Mouse (Mus musculus): ENCODE measurements at regions not wholly inside any gene's neighbourhood (a gene's known extent, or its start where the extent isn't known, plus 50 kb on each side); places are given as distances from the start of the nearest gene placed in this dataset.

GRCm38 (mm10) chr14:99778477-99778876 is 480.0 kb downstream of the Klf5 start:
- H3K9me3 ChIP-seq (replicated peaks; ENCODE audit: control insufficient read depth, low read length): no peaks in the 10 kb centered on the region
- peak; percentile 44 for ATAC-seq (ENCODE audit: insufficient read depth, low read depth)

GRCm38 (mm10) chr14:99778957-99779356 is 480.5 kb downstream of the Klf5 start:
- DNase-seq (ENCODE audit: low spot score) (no peak), ATAC-seq (ENCODE audit: insufficient read depth, low read depth) (no peak)
- Histone ChIP-seq H3K36me3 (replicated peaks; ENCODE audit: control insufficient read depth, insufficient read depth, low read length) (no peaks in the 10 kb centered on the region), H3K27ac (ENCODE audit: low read depth) (no peak overlapping the region), H3K27me3 (ENCODE audit: control insufficient read depth, insufficient read depth, low read length) (no peaks in the 10 kb centered on the region), H3K9me3 (replicated peaks; ENCODE audit: control insufficient read depth, low read length) (no peaks in the 10 kb centered on the region), H3K4me2 (ENCODE audit: low read depth, low read length) (no peak overlapping the region), H3K9ac (replicated peaks; ENCODE audit: low read depth, low read length) (no peak overlapping the region), H3K4me1 (ENCODE audit: control insufficient read depth, insufficient read depth) (no peaks in the 10 kb centered on the region), H3K4me3 (ENCODE audit: low read depth, low read length) (no peak overlapping the region)
- 57% methylated on average over 4 of the region's 4 CpGs for WGBS
- no peak for TF ChIP-seq EP300 (IDR thresholded peaks at IDR 0.05; ENCODE audit: low read depth)
- no peak for TF ChIP-seq CTCF (IDR thresholded peaks at IDR 0.05; ENCODE audit: low read depth)

More at GRCm38 (mm10) chr14:99778477-99778876, 480.0 kb downstream of the Klf5 start:
- no peak overlapping the region for H3K9ac ChIP-seq (replicated peaks; ENCODE audit: low read depth, low read length)
- H3K27me3 ChIP-seq (ENCODE audit: control insufficient read depth, insufficient read depth, low read length): no peaks in the 10 kb centered on the region
- WGBS: 21% methylated on average over 8 of the region's 8 CpGs
- no peaks in the 10 kb centered on the region for H3K36me3 ChIP-seq (replicated peaks; ENCODE audit: control insufficient read depth, insufficient read depth, low read length)
- no peak overlapping the region for H3K27ac ChIP-seq (ENCODE audit: low read depth)
- H3K4me2 ChIP-seq (ENCODE audit: low read depth, low read length): no peak overlapping the region
- no peak overlapping the region for H3K4me3 ChIP-seq (ENCODE audit: low read depth, low read length)
- DNase-seq (ENCODE audit: low spot score): peak; percentile 11
- TF ChIP-seq CTCF (IDR thresholded peaks at IDR 0.05; ENCODE audit: low read depth) (no peak), EP300 (IDR thresholded peaks at IDR 0.05; ENCODE audit: low read depth) (no peak)
- H3K4me1 ChIP-seq (ENCODE audit: control insufficient read depth, insufficient read depth): no peaks in the 10 kb centered on the region

- H3K4me3 ChIP-seq (ENCODE audit: low read depth, low read length): no peak overlapping the region
- no peak overlapping the region for H3K27ac ChIP-seq (ENCODE audit: low read depth)
These were observed 485.2 kb downstream of the Klf5 start for GRCm38 (mm10) chr14:99783646-99784045.

GRCm38 (mm10) chr14:99785106-99785505 is 486.6 kb downstream of the Klf5 start:
- no peaks in the 10 kb centered on the region for H3K36me3 ChIP-seq (replicated peaks; ENCODE audit: control insufficient read depth, insufficient read depth, low read length)
- ATAC-seq (ENCODE audit: insufficient read depth, low read depth) (no peak), DNase-seq (ENCODE audit: low spot score) (no peak)
- H3K4me3 ChIP-seq (ENCODE audit: low read depth, low read length): no peak overlapping the region
- no peak for TF ChIP-seq EP300 (IDR thresholded peaks at IDR 0.05; ENCODE audit: low read depth)
- TF ChIP-seq CTCF (IDR thresholded peaks at IDR 0.05; ENCODE audit: low read depth): no peak
- no peak overlapping the region for H3K4me2 ChIP-seq (ENCODE audit: low read depth, low read length)
- no peaks in the 10 kb centered on the region for H3K9me3 ChIP-seq (replicated peaks; ENCODE audit: control insufficient read depth, low read length)
- no peak overlapping the region for H3K9ac ChIP-seq (replicated peaks; ENCODE audit: low read depth, low read length)
- H3K27me3 ChIP-seq (ENCODE audit: control insufficient read depth, insufficient read depth, low read length): no peaks in the 10 kb centered on the region
- H3K27ac ChIP-seq (ENCODE audit: low read depth): no peak overlapping the region
- 86% methylated on average over 5 of the region's 5 CpGs for WGBS
- no peaks in the 10 kb centered on the region for H3K4me1 ChIP-seq (ENCODE audit: control insufficient read depth, insufficient read depth)

More at GRCm38 (mm10) chr14:99783646-99784045, 485.2 kb downstream of the Klf5 start:
- TF ChIP-seq EP300 (IDR thresholded peaks at IDR 0.05; ENCODE audit: low read depth): no peak
- no peak for TF ChIP-seq CTCF (IDR thresholded peaks at IDR 0.05; ENCODE audit: low read depth)
- H3K4me2 ChIP-seq (ENCODE audit: low read depth, low read length): no peak overlapping the region
- DNase-seq (ENCODE audit: low spot score): no peak
- no peaks in the 10 kb centered on the region for H3K36me3 ChIP-seq (replicated peaks; ENCODE audit: control insufficient read depth, insufficient read depth, low read length)
- 87% methylated on average over 1 of the region's 1 CpGs for WGBS
- ATAC-seq (ENCODE audit: insufficient read depth, low read depth): no peak
- no peaks in the 10 kb centered on the region for H3K27me3 ChIP-seq (ENCODE audit: control insufficient read depth, insufficient read depth, low read length)
- no peak overlapping the region for H3K9ac ChIP-seq (replicated peaks; ENCODE audit: low read depth, low read length)
- H3K4me1 ChIP-seq (ENCODE audit: control insufficient read depth, insufficient read depth): no peaks in the 10 kb centered on the region
- no peaks in the 10 kb centered on the region for H3K9me3 ChIP-seq (replicated peaks; ENCODE audit: control insufficient read depth, low read length)

GRCm38 (mm10) chr14:99786367-99786766 is 487.9 kb downstream of the Klf5 start:
- no peak overlapping the region for H3K27ac ChIP-seq (ENCODE audit: low read depth)
- TF ChIP-seq EP300 (IDR thresholded peaks at IDR 0.05; ENCODE audit: low read depth) (no peak), CTCF (IDR thresholded peaks at IDR 0.05; ENCODE audit: low read depth) (no peak)
- H3K9me3 ChIP-seq (replicated peaks; ENCODE audit: control insufficient read depth, low read length): no peaks in the 10 kb centered on the region
- H3K27me3 ChIP-seq (ENCODE audit: control insufficient read depth, insufficient read depth, low read length): no peaks in the 10 kb centered on the region
- DNase-seq (ENCODE audit: low spot score) (no peak), ATAC-seq (ENCODE audit: insufficient read depth, low read depth) (no peak)
- WGBS: 80% methylated on average over 1 of the region's 1 CpGs
- H3K4me1 ChIP-seq (ENCODE audit: control insufficient read depth, insufficient read depth): no peaks in the 10 kb centered on the region
- no peak overlapping the region for H3K4me2 ChIP-seq (ENCODE audit: low read depth, low read length)
- no peak overlapping the region for H3K9ac ChIP-seq (replicated peaks; ENCODE audit: low read depth, low read length)
- no peak overlapping the region for H3K4me3 ChIP-seq (ENCODE audit: low read depth, low read length)
- no peaks in the 10 kb centered on the region for H3K36me3 ChIP-seq (replicated peaks; ENCODE audit: control insufficient read depth, insufficient read depth, low read length)

GRCm38 (mm10) chr14:99788185-99788584 is 489.7 kb downstream of the Klf5 start:
- DNase-seq (ENCODE audit: low spot score) (no peak), ATAC-seq (ENCODE audit: insufficient read depth, low read depth) (no peak)
- Histone ChIP-seq H3K27ac (ENCODE audit: low read depth) (no peak overlapping the region), H3K9me3 (replicated peaks; ENCODE audit: control insufficient read depth, low read length) (no peaks in the 10 kb centered on the region), H3K4me3 (ENCODE audit: low read depth, low read length) (no peak overlapping the region), H3K9ac (replicated peaks; ENCODE audit: low read depth, low read length) (no peak overlapping the region), H3K4me1 (ENCODE audit: control insufficient read depth, insufficient read depth) (no peaks in the 10 kb centered on the region), H3K4me2 (ENCODE audit: low read depth, low read length) (no peak overlapping the region), H3K27me3 (ENCODE audit: control insufficient read depth, insufficient read depth, low read length) (no peaks in the 10 kb centered on the region), H3K36me3 (replicated peaks; ENCODE audit: control insufficient read depth, insufficient read depth, low read length) (no peaks in the 10 kb centered on the region)
- 74% methylated on average over 3 of the region's 3 CpGs for WGBS
- no peak for TF ChIP-seq EP300 (IDR thresholded peaks at IDR 0.05; ENCODE audit: low read depth)
- no peak for TF ChIP-seq CTCF (IDR thresholded peaks at IDR 0.05; ENCODE audit: low read depth)

Data from heart, postnatal 0 days (tissue).